Mouse (Mus musculus) MEL (cell line): ENCODE data around the gene Fam49a.

Experiments
- CTCF ChIP-seq, 3 experiments: IDR thresholded peaks in 2 of 3; conservative IDR thresholded peaks in 1 of 3; 2 replicates each; pipeline ENCODE4 v1.5.1; 2011 to 2012; ENCODE audit warnings: low read length in 3 of 3, low read depth in 2 of 3, mild to moderate bottlenecking in 2 of 3, improper control_type of control experiment in 1 of 3, inconsistent platforms in 1 of 3, mixed read lengths in 1 of 3, moderate library complexity in 1 of 3; ENCODE audit not compliant: control insufficient read depth in 1 of 3, insufficient read depth in 1 of 3, poor library complexity in 1 of 3, severe bottlenecking in 1 of 3
- EP300 ChIP-seq, 2 experiments: IDR thresholded peaks; 2 replicates each; pipeline ENCODE4 v1.6.1; 2011; ENCODE audit warnings: improper control_type of control experiment in 2 of 2, low read length in 2 of 2, low read depth in 1 of 2, mild to moderate bottlenecking in 1 of 2
- MAX ChIP-seq: IDR thresholded peaks from 2 replicates; pipeline ENCODE4 v1.6.1; 2011; ENCODE audit warnings: low read length, improper control_type of control experiment
- MXI1 ChIP-seq: IDR thresholded peaks from 2 replicates; pipeline ENCODE4 v1.6.1; 2011; ENCODE audit warnings: mild to moderate bottlenecking, low read depth, low read length, improper control_type of control experiment
- NELFE ChIP-seq: IDR thresholded peaks from 2 replicates; pipeline ENCODE4 v1.6.1; 2011; ENCODE audit warnings: low read depth, low read length, improper control_type of control experiment
- POLR2A ChIP-seq, 2 experiments: IDR thresholded peaks; 2 replicates each; pipeline ENCODE4 v1.6.1; 2011 to 2012; ENCODE audit warnings: low read length in 2 of 2, mild to moderate bottlenecking in 2 of 2, control low read depth in 1 of 2, improper control_type of control experiment in 1 of 2, low read depth in 1 of 2, moderate library complexity in 1 of 2; ENCODE audit not compliant: control insufficient read depth in 1 of 2, insufficient read depth in 1 of 2, poor library complexity in 1 of 2
- POLR2AphosphoS5 ChIP-seq: IDR thresholded peaks from 2 replicates; pipeline ENCODE4 v1.6.1; 2012; ENCODE audit warnings: low read depth, borderline replicate concordance, mild to moderate bottlenecking, inconsistent platforms, low read length, moderate library complexity, mixed read lengths
- SIN3A ChIP-seq: IDR thresholded peaks from 2 replicates; pipeline ENCODE4 v1.6.1; 2012; ENCODE audit warnings: low read length, improper control_type of control experiment, inconsistent platforms
- SMC3 ChIP-seq: IDR thresholded peaks from 2 replicates; pipeline ENCODE4 v1.6.1; 2011; ENCODE audit warnings: low read depth, low read length, improper control_type of control experiment
- UBTF ChIP-seq: IDR thresholded peaks from 2 replicates; pipeline ENCODE4 v1.6.1; 2012; ENCODE audit warnings: low read depth, mild to moderate bottlenecking, inconsistent platforms, low read length, improper control_type of control experiment, moderate library complexity, borderline replicate concordance; ENCODE audit not compliant: insufficient read depth
- USF1 ChIP-seq: IDR thresholded peaks from 2 replicates; pipeline ENCODE4 v1.6.1; 2014; ENCODE audit warnings: low read depth, mild to moderate bottlenecking, inconsistent platforms, low read length, improper control_type of control experiment, moderate library complexity
- ZNF384 ChIP-seq: IDR thresholded peaks from 2 replicates; pipeline ENCODE4 v1.6.1; 2012; ENCODE audit warnings: low read depth, mild to moderate bottlenecking, inconsistent platforms, low read length, improper control_type of control experiment

GRCm38 (mm10) chr12:12351816-12352552 lies 90.0 kb downstream of the Fam49a start:
- TF ChIP-seq UBTF (no peak), ZNF384 (no peak), MXI1 (no peak), NELFE (no peak), SIN3A (no peak), SMC3 (no peak), CTCF (IDR thresholded peaks at IDR 0.05 in 2 of 3, conservative IDR thresholded peaks at IDR 0.05 in 1 of 3; ENCODE audit: control insufficient read depth in 1 of 3, insufficient read depth in 1 of 3, low read depth in 2 of 3, low read length in 3 of 3, poor library complexity in 1 of 3, severe bottlenecking in 1 of 3) (no peak), MAX (no peak), POLR2A (IDR thresholded peaks at IDR 0.05; ENCODE audit: control insufficient read depth in 1 of 2, insufficient read depth in 1 of 2, low read depth in 1 of 2, low read length in 2 of 2, poor library complexity in 1 of 2) (no peak), USF1 (no peak), POLR2AphosphoS5 (no peak), EP300 (IDR thresholded peaks at IDR 0.05; ENCODE audit: low read depth in 1 of 2, low read length in 2 of 2) (no peak)
